Mouse (Mus musculus) adrenal gland, adult 8-10 months (tissue): ENCODE data around the gene Znrf1. TPM values are rescaled to one million over a fixed set of nuclear protein-coding genes. Genes with fewer than 3 reads are reported as not detected.

Source experiments
- DNase-seq: peaks from one replicate; pipeline ENCODE4 v3.0.0; 2022
- total RNA-seq, 4 experiments: library from RNA; stranded (reverse); gene quantifications; 2 replicates each; pipeline ENCODE4 v1.2.4; 2022

Znrf1 gene
- total RNA-seq, 4 experiments from 2014 or later, result 42.2 to 60.4 (median 50.2) TPM

DNA sequence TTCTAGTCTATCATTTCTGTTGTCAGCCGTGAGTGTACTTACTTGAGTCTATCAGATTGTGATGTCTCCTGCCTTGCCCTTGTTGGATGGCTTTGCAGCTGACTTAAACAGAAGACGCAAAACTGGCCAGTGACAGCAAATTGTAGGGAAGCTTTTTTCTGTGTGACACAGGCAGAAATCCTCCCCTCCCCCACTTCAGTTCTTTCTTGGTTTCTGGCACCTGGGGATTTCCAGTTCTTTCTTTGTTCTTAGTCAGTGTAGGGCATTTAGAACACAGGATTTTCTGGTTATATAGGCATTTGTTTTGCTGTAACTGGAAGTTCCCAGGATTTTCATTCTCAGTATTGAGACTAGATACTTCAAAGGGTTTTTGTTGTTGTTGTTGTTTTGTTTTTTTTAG is 34.5 kb downstream of the Znrf1 start:
- DNase-seq, result no peak

DNA sequence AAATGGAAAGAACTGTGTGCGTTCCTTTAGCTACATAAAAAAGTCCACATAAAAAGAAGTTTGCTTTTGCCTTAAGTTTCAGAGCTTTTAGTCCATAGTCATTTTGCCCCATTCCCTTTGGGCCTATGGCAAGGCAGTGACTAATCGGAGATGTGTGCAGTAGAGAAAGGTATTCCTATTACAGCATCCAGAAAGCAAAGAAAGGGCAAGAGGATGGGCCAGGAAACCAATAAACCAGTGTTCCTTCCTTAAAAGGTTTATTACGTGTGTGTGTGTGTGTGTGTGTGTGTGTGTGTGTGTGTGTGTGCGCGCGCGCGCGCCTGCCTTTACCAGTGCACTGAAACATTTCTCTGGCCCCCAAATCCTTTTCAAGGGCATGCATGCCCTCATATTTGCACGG is 35.8 kb downstream of the Znrf1 start:
- no peak for DNase-seq

DNA sequence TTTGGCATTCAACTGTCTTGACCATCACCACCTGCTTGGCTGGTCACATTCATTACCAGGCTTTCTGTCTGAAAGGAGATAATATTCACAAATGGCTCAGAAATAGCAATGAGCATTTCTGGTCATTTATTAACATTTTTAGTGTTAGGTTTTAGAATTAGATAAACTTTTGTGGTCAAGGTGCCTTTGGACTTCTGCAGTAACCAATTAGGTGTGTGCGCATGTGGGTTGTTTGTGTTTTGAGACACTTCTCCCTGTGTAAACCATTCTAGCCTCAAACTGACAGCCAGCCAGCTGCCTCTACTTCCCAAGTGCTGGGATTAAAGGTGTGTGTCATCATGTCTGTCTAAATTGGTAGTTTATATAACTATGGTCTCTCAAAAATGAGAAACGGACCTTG is 36.5 kb downstream of the Znrf1 start:
- no peak for DNase-seq

- no peak for DNase-seq
Measured at GRCm38 (mm10) chr8:111573583-111573982, 37.7 kb downstream of the Znrf1 start.

DNA sequence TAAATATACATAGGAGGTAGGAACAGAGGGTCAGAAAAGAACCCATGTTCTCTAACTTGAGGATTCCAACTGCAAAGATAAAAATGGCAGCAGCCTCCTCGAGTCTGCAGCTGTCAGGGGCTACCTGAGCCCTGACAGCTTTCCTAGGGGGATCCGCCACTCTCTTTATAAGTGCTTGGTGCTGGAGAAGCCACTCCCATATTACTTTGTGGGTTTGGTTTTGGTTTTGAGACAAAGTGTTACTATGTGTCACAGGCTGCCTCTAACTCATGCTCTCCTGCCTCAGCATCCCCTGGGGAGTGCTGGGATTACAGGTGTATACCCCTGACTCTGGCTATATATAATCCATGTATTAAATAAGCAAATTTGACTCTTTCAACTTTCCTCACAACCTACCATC is 38.1 kb downstream of the Znrf1 start:
- no peak for DNase-seq

GRCm38 (mm10) chr8:111575492-111575891 is 39.6 kb downstream of the Znrf1 start:
- DNase-seq, result no peak

- DNase-seq, result no peak
Measured at GRCm38 (mm10) chr8:111576501-111576900, 40.6 kb downstream of the Znrf1 start.

- DNase-seq, result no peak
Measured at GRCm38 (mm10) chr8:111577880-111578533, 42.1 kb downstream of the Znrf1 start.

DNA sequence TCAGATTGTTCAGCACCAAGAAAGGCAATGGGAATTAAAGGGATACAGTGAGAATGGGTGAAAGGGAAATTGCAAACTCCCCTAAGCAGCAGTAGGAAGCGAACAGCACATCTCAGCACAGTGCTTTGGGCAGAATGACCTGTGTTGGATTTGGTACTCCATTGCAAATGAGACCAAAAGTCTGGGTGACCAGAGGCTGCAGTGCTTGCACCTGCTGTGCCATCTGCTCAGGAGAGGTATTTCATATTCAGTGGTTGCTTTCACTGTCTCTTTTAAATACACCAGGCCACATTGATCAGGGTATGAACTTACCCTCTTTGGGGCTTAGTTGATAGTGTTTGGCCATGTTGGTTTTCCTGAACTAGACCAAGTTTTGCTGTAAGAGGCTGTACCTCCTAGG is 43.4 kb downstream of the Znrf1 start:
- no peak for DNase-seq

DNA sequence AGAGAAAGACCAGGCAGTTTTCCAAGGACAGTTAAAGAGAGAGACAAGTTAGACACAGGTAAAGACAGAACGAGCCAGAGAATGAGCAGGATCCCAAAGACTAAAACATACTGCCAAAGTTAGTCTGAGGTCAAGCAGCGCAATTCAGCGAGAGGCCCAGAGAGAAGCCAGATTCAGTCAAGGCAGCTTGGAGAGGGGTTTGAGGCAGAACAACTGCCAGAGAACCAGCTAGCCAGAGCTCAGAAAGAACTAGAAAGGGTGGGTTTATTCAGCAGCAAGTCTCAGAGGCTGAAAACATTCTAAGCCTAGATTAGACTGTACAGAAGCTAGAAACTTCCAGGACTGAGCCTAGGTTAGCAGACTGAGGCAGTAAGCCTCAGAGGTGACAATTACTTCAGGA is 44.4 kb downstream of the Znrf1 start:
- no peak for DNase-seq

DNA sequence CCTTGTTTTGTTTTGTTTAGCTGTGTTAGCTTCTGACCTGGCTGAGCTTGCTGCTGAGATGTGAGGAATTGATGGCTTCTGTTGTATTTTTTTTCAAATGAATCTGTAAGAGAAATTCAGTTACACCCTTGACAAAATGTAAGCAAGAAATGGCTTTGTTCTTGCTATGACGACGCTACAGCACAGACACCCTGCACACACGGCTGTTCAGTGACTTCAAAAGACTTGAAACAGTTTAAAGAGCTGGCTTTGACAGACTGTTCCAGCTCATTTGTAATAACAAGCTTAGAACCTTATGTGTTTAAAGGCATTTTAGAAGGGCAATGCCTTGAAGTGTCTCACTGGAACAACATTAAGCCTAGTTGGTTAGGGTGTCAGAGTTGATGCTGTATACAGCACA is 46.5 kb downstream of the Znrf1 start:
- no peak for DNase-seq

DNA sequence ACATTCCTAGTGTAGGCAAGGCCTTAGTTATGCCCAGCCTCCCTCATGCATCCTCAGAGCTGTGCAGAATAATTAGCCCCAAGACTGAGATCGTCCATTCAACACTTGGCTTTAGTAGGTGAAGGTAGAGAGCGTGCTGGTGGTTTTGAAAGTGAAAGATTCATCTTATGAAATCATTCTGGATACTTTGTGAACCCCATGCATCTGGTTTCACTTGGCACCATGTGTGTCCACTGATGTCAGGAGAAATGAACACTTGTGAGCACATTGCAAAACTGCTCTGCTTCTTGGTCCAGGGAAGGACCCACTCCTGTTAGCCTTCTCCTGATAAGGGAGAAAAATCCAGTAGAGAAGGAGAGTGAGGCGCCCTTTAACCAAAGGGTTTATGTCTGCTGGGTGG is 49.0 kb downstream of the Znrf1 start:
- DNase-seq, result no peak

DNA sequence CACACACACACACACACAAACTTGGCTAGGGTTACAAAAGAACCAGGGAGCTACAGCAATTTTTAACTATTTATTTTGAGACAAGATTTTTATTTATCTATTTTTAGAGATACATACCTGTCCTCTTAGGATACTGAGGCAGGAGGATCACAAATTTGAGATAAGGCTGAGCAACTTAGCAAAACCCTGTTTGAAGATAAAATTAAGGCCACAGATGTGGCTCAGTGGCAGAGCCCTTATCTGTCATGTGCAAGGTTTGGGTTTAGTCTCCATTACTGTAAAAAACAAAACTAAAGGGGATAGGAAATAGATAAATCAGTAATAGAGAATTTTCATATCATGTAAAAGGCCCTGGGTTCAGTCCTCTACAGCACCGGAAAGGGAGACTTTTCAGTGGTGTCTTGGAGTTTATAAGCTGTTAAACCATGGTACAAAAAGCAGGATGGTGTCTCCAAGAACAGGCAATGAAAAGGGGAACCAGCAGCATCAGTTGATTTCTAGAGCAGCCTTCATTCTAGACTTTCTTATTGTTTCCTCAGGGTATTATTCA is 51.7 kb downstream of the Znrf1 start:
- no peak for DNase-seq

GRCm38 (mm10) chr8:111588336-111588735 is 52.4 kb downstream of the Znrf1 start:
- no peak for DNase-seq

DNA sequence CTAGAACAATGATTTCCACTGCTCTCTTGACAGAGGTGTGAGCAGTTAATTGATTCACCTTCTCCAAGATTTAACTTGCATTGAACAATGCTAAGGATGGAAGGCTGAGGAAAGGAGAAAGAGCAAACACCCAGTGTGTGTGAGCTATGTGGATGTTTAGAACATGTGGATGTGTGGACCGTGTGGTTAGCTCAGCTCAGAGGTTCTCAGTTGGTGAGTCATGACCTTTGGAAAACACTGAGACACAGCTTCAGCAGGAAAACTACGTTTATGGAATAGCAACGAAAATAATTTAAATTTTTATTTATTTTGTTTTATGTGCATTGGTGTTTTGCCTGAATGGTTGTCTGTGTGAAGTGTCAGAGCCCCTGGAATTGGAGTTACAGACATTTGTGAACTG is 54.3 kb downstream of the Znrf1 start:
- no peak for DNase-seq

DNA sequence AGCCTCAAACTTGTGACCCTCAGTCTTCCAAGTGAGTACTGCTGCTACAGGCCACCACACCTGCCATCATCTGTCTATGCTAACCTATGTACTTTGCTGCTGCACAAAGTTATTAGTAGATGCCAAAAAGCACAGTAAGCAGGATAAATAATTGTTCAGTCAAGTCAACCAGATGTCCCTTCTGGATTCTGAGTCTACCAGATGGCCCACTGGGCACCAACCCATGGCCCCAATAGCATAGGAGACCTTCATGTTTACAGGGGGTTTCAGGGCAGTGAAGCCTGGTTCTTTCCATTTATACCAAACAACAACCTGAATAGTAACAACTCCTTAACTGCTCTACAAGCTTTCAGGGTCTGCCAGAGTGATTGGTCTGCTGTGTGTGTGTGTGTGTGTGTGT is 55.3 kb downstream of the Znrf1 start:
- DNase-seq, result no peak

DNA sequence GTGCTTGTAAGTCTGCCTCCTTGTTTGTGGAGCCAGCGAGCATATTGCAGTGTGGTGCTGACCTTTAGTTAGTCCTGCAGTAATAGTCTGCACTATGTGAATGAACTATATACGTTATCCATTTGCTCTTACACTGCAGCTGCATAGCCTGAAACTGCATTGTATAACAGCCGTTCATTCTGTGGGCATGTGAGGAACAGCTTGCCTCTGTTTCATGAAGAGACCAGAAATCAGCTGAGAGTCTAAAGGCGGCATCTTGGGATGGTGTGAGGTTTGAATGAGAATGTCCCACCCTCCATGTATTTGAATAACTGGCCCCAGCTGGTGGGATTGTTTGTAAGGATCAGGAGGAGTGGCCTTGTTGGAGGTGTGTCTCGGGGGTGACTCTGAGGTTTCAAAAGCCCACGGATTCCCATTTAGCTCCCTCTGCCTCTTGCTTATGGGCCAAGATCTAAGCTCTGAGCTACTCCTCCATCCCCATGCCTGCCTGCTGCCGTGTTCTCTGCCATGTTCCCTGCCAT is 56.6 kb downstream of the Znrf1 start:
- DNase-seq, result no peak

- DNase-seq, result no peak
Measured at GRCm38 (mm10) chr8:111594044-111594840, 58.3 kb downstream of the Znrf1 start.

DNA sequence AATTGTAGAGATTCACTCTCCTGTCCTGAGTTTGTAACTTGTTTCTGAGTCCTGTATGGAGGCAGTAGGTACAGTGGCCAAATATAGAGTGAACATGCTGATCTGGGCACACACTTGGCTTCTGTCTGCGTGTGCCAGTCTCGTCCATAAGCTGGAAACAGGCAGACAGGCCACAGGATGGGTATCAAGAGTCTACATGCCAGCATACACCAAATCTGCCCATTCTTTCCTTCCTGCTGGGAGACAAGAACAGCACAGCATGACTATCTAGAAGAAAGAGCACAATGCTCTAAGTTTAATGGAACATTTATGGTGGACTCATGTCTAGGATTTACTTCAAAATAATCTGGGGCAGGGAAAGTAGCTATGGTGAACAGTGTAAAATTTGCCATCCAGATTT is 59.1 kb downstream of the Znrf1 start:
- DNase-seq, result no peak

- DNase-seq, result no peak
Measured at GRCm38 (mm10) chr8:111595712-111596484, 60.0 kb downstream of the Znrf1 start.

DNA sequence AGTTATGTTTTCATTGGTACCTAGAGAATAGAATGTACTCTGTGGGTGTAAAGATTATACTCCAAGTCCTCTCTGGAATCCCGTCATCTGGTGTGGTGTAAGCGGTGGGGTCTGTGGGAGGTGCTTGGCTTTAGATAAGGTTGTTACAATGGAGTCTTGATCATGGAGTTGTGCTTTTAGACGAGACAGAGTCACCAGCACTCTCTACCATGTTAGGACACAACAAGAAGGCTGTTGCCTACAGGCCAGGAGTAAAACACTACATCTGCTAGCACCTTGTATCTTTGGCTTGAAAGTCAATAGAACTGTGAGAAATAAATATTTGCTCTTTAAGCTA is 60.6 kb downstream of the Znrf1 start:
- no peak for DNase-seq

GRCm38 (mm10) chr8:111597310-111597709 is 61.4 kb downstream of the Znrf1 start:
- DNase-seq, result no peak
